ENCODE assay signal across 32 mouse cellular contexts in the genomic region with DNA sequence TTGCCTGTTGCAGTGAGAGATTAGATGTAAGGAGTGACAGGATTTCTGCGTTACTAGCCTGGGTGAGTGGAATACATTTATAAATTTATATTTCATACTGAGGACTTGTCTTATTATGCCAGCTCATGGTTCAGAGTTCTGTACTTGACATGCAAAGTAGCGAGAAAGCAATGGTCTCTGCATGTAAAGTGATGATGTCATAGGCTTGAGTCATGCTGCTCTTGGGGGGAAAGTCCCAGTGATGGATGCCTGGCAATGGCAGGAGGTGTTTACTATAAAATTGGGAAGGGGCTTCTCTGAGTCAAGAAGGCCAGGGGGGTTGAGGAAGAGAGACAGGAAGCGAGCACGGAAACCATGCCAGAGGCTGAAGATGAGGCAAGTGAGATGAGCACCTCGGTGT. TPM values are rescaled to one million over a fixed set of nuclear protein-coding genes. Genes with fewer than 3 reads are reported as not detected.
"Had no signal": no experiment of that assay in that cellular context is flagged by ENCODE, and none has a peak within 500 bp of the region (broad histone marks: within the 10 kb centered on the region; RNA-seq: fewer than 3 reads in every experiment).

No protein-coding gene starts in this region.

- H3K27ac ChIP-seq: heart, embryonic 13.5 days; heart, embryonic 15.5 days; hindbrain, embryonic 10.5 days; hindbrain, embryonic 12.5 days; hindbrain, embryonic 13.5 days; hindbrain, embryonic 14.5 days; hindbrain, embryonic 15.5 days; hindbrain, postnatal 0 days; intestine, embryonic 15.5 days; kidney, embryonic 15.5 days; kidney, postnatal 0 days; layer of hippocampus, adult 2 months; left cerebral cortex, adult 2 months had no signal

- H3K9me3 ChIP-seq: heart, embryonic 12.5 days; heart, embryonic 13.5 days; heart, embryonic 15.5 days; hindbrain, embryonic 10.5 days; hindbrain, embryonic 12.5 days; hindbrain, embryonic 13.5 days; hindbrain, embryonic 15.5 days; intestine, embryonic 15.5 days; kidney, embryonic 15.5 days had no signal

- H3K4me1 ChIP-seq: heart, embryonic 12.5 days; heart, embryonic 15.5 days; hindbrain, embryonic 10.5 days; hindbrain, embryonic 12.5 days; hindbrain, embryonic 13.5 days; hindbrain, embryonic 15.5 days; intestine, embryonic 15.5 days; kidney, embryonic 15.5 days had no signal

- H3K9ac ChIP-seq: heart, embryonic 12.5 days; heart, embryonic 13.5 days; heart, embryonic 15.5 days; hindbrain, embryonic 12.5 days; hindbrain, embryonic 13.5 days; hindbrain, embryonic 14.5 days; hindbrain, embryonic 15.5 days; intestine, embryonic 15.5 days; kidney, embryonic 15.5 days had no signal

- H3K27me3 ChIP-seq: heart, embryonic 12.5 days; heart, embryonic 13.5 days; heart, embryonic 15.5 days; hindbrain, embryonic 12.5 days; hindbrain, embryonic 13.5 days; hindbrain, embryonic 15.5 days; intestine, embryonic 15.5 days; kidney, embryonic 15.5 days had no signal

- H3K36me3 ChIP-seq: heart, embryonic 12.5 days; heart, embryonic 13.5 days; heart, embryonic 15.5 days; hindbrain, embryonic 10.5 days; hindbrain, embryonic 12.5 days; hindbrain, embryonic 13.5 days; hindbrain, embryonic 15.5 days; intestine, embryonic 15.5 days; kidney, embryonic 15.5 days had no signal

- DNase-seq: heart, postnatal 14 days; heart, postnatal 36 days; heart, postnatal 4 days; kidney, adult 11 months; kidney, adult 18-20 months; kidney, adult 2 months; kidney, adult 8-10 months; kidney, adult 9 months; kidney, postnatal 10 days; kidney, postnatal 14 days; kidney, postnatal 25 days; kidney, postnatal 36 days; kidney, postnatal 4 days; layer of hippocampus, adult 9-11 months; layer of hippocampus, postnatal 36 days had no signal

- H3K4me2 ChIP-seq: heart, embryonic 11.5 days; heart, embryonic 12.5 days; heart, embryonic 13.5 days; heart, embryonic 15.5 days; hindbrain, embryonic 12.5 days; hindbrain, embryonic 13.5 days; hindbrain, embryonic 14.5 days; hindbrain, embryonic 15.5 days; intestine, embryonic 15.5 days; kidney, embryonic 15.5 days had no signal

- H3K4me3 ChIP-seq: heart, embryonic 12.5 days; heart, embryonic 13.5 days; heart, embryonic 15.5 days; hindbrain, embryonic 10.5 days; hindbrain, embryonic 12.5 days; hindbrain, embryonic 13.5 days; hindbrain, embryonic 15.5 days; intestine, embryonic 15.5 days; kidney, embryonic 15.5 days; layer of hippocampus, adult 2 months; left cerebral cortex, adult 2 months had no signal

RNA-seq across cellular contexts. Expression of a gene that starts 57.8 kb away (rescaled TPM):
- total RNA-seq: hematopoietic stem cell, adult 5-6 weeks had no signal
- polyA plus RNA-seq: inflammation-experienced regulatory T-cells, adult 6 months had no signal
